Mouse (Mus musculus): ENCODE results near the gene Gm15737.
A peak's percentile ranks its signal among the peaks of the same experiment; 100 is the strongest.

Gene Gm15737

GRCm38 (mm10) chr6:92869089-92869581, at the start of gene Gm15737:
Gene Gm15737 (plus strand): TSS chr6:92869357.
- no peak for DNase-seq (ENCODE audit: extremely low read depth, low read depth, low spot score)

- no peak for DNase-seq (ENCODE audit: extremely low read depth, low read depth, low spot score)
Observed at GRCm38 (mm10) chr6:92821606-92822005, 47.6 kb upstream of the Gm15737 start.

- no peak for DNase-seq (ENCODE audit: extremely low read depth, low read depth, low spot score)
Observed at GRCm38 (mm10) chr6:92822006-92822405, 47.2 kb upstream of the Gm15737 start.

- DNase-seq (ENCODE audit: extremely low read depth, low read depth, low spot score), result no peak
Observed at GRCm38 (mm10) chr6:92823991-92824390, 45.2 kb upstream of the Gm15737 start.

- DNase-seq (ENCODE audit: extremely low read depth, low read depth, low spot score), result no peak
Observed at GRCm38 (mm10) chr6:92826561-92826960, 42.6 kb upstream of the Gm15737 start.

- DNase-seq (ENCODE audit: extremely low read depth, low read depth, low spot score), result no peak
Observed at GRCm38 (mm10) chr6:92827360-92827759, 41.8 kb upstream of the Gm15737 start.

GRCm38 (mm10) chr6:92829148-92829547, 40.0 kb upstream of the Gm15737 start:
- DNase-seq (ENCODE audit: extremely low read depth, low read depth, low spot score), result no peak

GRCm38 (mm10) chr6:92831106-92831505, 38.1 kb upstream of the Gm15737 start:
- DNase-seq (ENCODE audit: extremely low read depth, low read depth, low spot score), result no peak

- no peak for DNase-seq (ENCODE audit: extremely low read depth, low read depth, low spot score)
Observed at GRCm38 (mm10) chr6:92842000-92842399, 27.2 kb upstream of the Gm15737 start.

GRCm38 (mm10) chr6:92843474-92843873, 25.7 kb upstream of the Gm15737 start:
- no peak for DNase-seq (ENCODE audit: extremely low read depth, low read depth, low spot score)

- no peak for DNase-seq (ENCODE audit: extremely low read depth, low read depth, low spot score)
Observed at GRCm38 (mm10) chr6:92845898-92846297, 23.3 kb upstream of the Gm15737 start.

- no peak for DNase-seq (ENCODE audit: extremely low read depth, low read depth, low spot score)
Observed at GRCm38 (mm10) chr6:92846614-92847013, 22.5 kb upstream of the Gm15737 start.

- DNase-seq (ENCODE audit: extremely low read depth, low read depth, low spot score), result no peak
Observed at GRCm38 (mm10) chr6:92849208-92849607, 19.9 kb upstream of the Gm15737 start.

GRCm38 (mm10) chr6:92850250-92850649, 18.9 kb upstream of the Gm15737 start:
- peak; percentile 19 for DNase-seq (ENCODE audit: extremely low read depth, low read depth, low spot score)

GRCm38 (mm10) chr6:92854873-92855272, 14.3 kb upstream of the Gm15737 start:
- DNase-seq (ENCODE audit: extremely low read depth, low read depth, low spot score), result no peak

- no peak for DNase-seq (ENCODE audit: extremely low read depth, low read depth, low spot score)
Observed at GRCm38 (mm10) chr6:92857761-92858160, 11.4 kb upstream of the Gm15737 start.

- DNase-seq (ENCODE audit: extremely low read depth, low read depth, low spot score), result no peak
Observed at GRCm38 (mm10) chr6:92858721-92859510, 10.2 kb upstream of the Gm15737 start.

GRCm38 (mm10) chr6:92860285-92860912, 8.8 kb upstream of the Gm15737 start:
- no peak for DNase-seq (ENCODE audit: extremely low read depth, low read depth, low spot score)

GRCm38 (mm10) chr6:92862599-92862998, 6.6 kb upstream of the Gm15737 start:
- no peak for DNase-seq (ENCODE audit: extremely low read depth, low read depth, low spot score)

- DNase-seq (ENCODE audit: extremely low read depth, low read depth, low spot score), result no peak
Observed at GRCm38 (mm10) chr6:92869582-92870219, 544 bp downstream of the Gm15737 start.

GRCm38 (mm10) chr6:92871813-92872212, 2.7 kb downstream of the Gm15737 start:
- DNase-seq (ENCODE audit: extremely low read depth, low read depth, low spot score), result no peak

- DNase-seq (ENCODE audit: extremely low read depth, low read depth, low spot score), result no peak
Observed at GRCm38 (mm10) chr6:92872766-92873165, 3.6 kb downstream of the Gm15737 start.
